ENCODE assay signal across 8 mouse cellular contexts in the genomic region with DNA sequence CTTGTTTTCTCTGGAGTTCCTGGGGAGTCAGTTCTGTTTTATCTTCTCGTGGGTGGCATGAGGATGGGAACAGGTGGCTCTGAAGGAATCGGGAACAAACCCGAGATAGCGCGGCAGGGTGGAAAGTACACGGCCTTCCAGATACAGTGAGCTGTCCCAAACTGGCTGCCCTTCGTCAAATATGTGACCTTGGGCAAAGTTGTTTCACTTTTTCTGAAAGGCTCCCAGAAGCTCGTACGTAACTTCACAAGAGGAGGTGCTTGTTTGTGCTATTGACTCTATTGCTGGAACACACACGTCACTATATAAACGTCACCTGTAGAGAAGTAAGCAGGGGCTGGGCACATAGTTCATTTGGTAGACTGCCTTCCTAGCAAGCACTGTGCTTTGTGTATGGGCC. TPM values are rescaled to one million over a fixed set of nuclear protein-coding genes. Genes with fewer than 3 reads are reported as not detected.
DNase-seq lines count a peak whose midpoint lies in the region; ATAC-seq lines count a peak whose summit lies in the region.

No protein-coding gene starts in this region.

- DNase-seq in left cerebral cortex, postnatal 25 days (ENCODE audit: low spot score in 2 of 2), result peak; percentile 4 to 25
- DNase-seq in left cerebral cortex, postnatal 36 days (ENCODE audit: low spot score in 2 of 2), result no peak
- DNase-seq in R1 (ENCODE audit: low read depth, low spot score), result peak; percentile 78
- peak; percentile 11 for DNase-seq in forebrain, embryonic 14.5 days (ENCODE audit: low spot score)
- DNase-seq in lung, postnatal 25 days (ENCODE audit: low spot score), result peak; percentile 70
- DNase-seq in layer of hippocampus, adult 11-12 months (ENCODE audit: low spot score), result no peak

- no peaks in the 10 kb centered on the region for H3K9me3 ChIP-seq in forebrain, embryonic 14.5 days (replicated peaks; ENCODE audit: control insufficient read depth, low read length)
- H3K9me3 ChIP-seq in kidney, embryonic 14.5 days (ENCODE audit: control insufficient read depth, low read length), result no peaks in the 10 kb centered on the region
- no peaks in the 10 kb centered on the region for H3K9me3 ChIP-seq in stomach, embryonic 14.5 days (ENCODE audit: control insufficient read depth, low read depth, low read length)

- peak overlapping the region; percentile 81 for H3K4me2 ChIP-seq in forebrain, embryonic 14.5 days (ENCODE audit: low read length)
- peak overlapping the region; percentile 96 for H3K4me2 ChIP-seq in kidney, embryonic 14.5 days (replicated peaks; ENCODE audit: low read depth, low read length)
- H3K4me2 ChIP-seq in stomach, embryonic 14.5 days (replicated peaks; ENCODE audit: low read depth, low read length), result peak overlapping the region; percentile 82

- peak overlapping the region; percentile 53 for H3K4me3 ChIP-seq in forebrain, embryonic 14.5 days (ENCODE audit: low read depth, low read length)
- peak overlapping the region; percentile 57 for H3K4me3 ChIP-seq in kidney, embryonic 14.5 days (ENCODE audit: low read length)
- peak overlapping the region; percentile 53 for H3K4me3 ChIP-seq in stomach, embryonic 14.5 days (ENCODE audit: low read depth, low read length)

- H3K27ac ChIP-seq in forebrain, embryonic 14.5 days (ENCODE audit: low read depth, low read length), result no peak overlapping the region
- H3K27ac ChIP-seq in kidney, embryonic 14.5 days (ENCODE audit: low read depth, low read length), result 0 out of 2 replicates have a peak overlapping the region, but pooled peaks have one; percentile 90
- H3K27ac ChIP-seq in stomach, embryonic 14.5 days (ENCODE audit: low read length), result peak overlapping the region; percentile 93

- H3K27me3 ChIP-seq in forebrain, embryonic 14.5 days (replicated peaks; ENCODE audit: control insufficient read depth, insufficient read depth, low read length), result no peaks in the 10 kb centered on the region
- peaks cover 3% of the 10 kb centered on the region; the same call in 1 of the 2 replicates for H3K27me3 ChIP-seq in kidney, embryonic 14.5 days (ENCODE audit: control insufficient read depth, insufficient read depth, low read length)
- H3K27me3 ChIP-seq in stomach, embryonic 14.5 days (ENCODE audit: control insufficient read depth, insufficient read depth, low read length), result no peaks in the 10 kb centered on the region

- peak overlapping the region; percentile 62 for H3K9ac ChIP-seq in forebrain, embryonic 14.5 days (ENCODE audit: low read length)
- H3K9ac ChIP-seq in kidney, embryonic 14.5 days (ENCODE audit: low read depth, low read length), result peak overlapping the region; percentile 54; the same call in 1 of the 2 replicates
- H3K9ac ChIP-seq in stomach, embryonic 14.5 days (replicated peaks; ENCODE audit: low read depth, low read length), result peak overlapping the region; percentile 22; the same call in 1 of the 2 replicates

- no peaks in the 10 kb centered on the region for H3K36me3 ChIP-seq in forebrain, embryonic 14.5 days (ENCODE audit: control insufficient read depth, insufficient read depth, low read length)
- no peaks in the 10 kb centered on the region for H3K36me3 ChIP-seq in kidney, embryonic 14.5 days (ENCODE audit: control insufficient read depth, insufficient read depth, low read length)
- H3K36me3 ChIP-seq in stomach, embryonic 14.5 days (ENCODE audit: control insufficient read depth, insufficient read depth, low read length), result no peaks in the 10 kb centered on the region

- ATAC-seq in forebrain, embryonic 14.5 days, result peak; percentile 40
- no peak for ATAC-seq in kidney, embryonic 14.5 days (ENCODE audit: low FRiP score, low TSS enrichment)
- peak; percentile 54 for ATAC-seq in stomach, embryonic 14.5 days (ENCODE audit: insufficient number of reproducible peaks, insufficient read depth, low FRiP score, low read depth)

- H3K4me1 ChIP-seq in forebrain, embryonic 14.5 days (ENCODE audit: control insufficient read depth, insufficient read depth, low read length), result peaks cover 7% of the 10 kb centered on the region
- no peaks in the 10 kb centered on the region for H3K4me1 ChIP-seq in kidney, embryonic 14.5 days (ENCODE audit: control insufficient read depth, insufficient read depth, low read length)
- H3K4me1 ChIP-seq in stomach, embryonic 14.5 days (ENCODE audit: control insufficient read depth, insufficient read depth, low read length), result no peaks in the 10 kb centered on the region

- intact Hi-C loops in left cerebral cortex, postnatal 25 days (cut with DNase I), result loop anchor here (2.0 kb wide), 2 partner anchors 57 to 125 kb away; a partner anchor contains a TSS
- intact Hi-C loops in left cerebral cortex, postnatal 36 days (cut with DNase I), result loop anchor here (5.0 kb wide), 1 partner anchor 122 kb away; no protein-coding TSS in a partner anchor

- 3% methylated on average over 11 of the region's 11 CpGs for WGBS in forebrain, embryonic 14.5 days
- 4% methylated on average over 11 of the region's 11 CpGs for WGBS in kidney, embryonic 14.5 days
- WGBS in stomach, embryonic 14.5 days, result 3% methylated on average over 11 of the region's 11 CpGs

RNA-seq across cellular contexts. Expression of a gene that starts 49.9 kb away (rescaled TPM):
- not detected for total RNA-seq in left cerebral cortex, postnatal 25 days (2021)
- not detected for total RNA-seq in left cerebral cortex, postnatal 36 days (2021)
- polyA plus RNA-seq in forebrain, embryonic 14.5 days (2014; fragmentation: Nextera tagmentation; extraction: Ambion mirVana), result not detected in 2 replicates
- polyA plus RNA-seq in kidney, embryonic 14.5 days (2014; fragmentation: Nextera tagmentation; extraction: Ambion mirVana), result not detected in 2 replicates
- polyA plus RNA-seq in stomach, embryonic 14.5 days (2014; fragmentation: Nextera tagmentation; extraction: Ambion mirVana), result not detected in 2 replicates

Comparison
In these comparisons a context has a peak if more than half of its experiments do, and no peak if none do; other contexts are left out.
1. DNase-seq: peak in left cerebral cortex, postnatal 25 days (2 of 2), R1 (single experiment), forebrain, embryonic 14.5 days (single experiment) and lung, postnatal 25 days (single experiment); none in left cerebral cortex, postnatal 36 days (0 of 2) and layer of hippocampus, adult 11-12 months (single experiment).
2. Peak in every context shown above with its lines, with median percentiles within 50 percentile points of each other: H3K4me2 ChIP-seq, H3K4me3 ChIP-seq and H3K9ac ChIP-seq.